Mouse (Mus musculus) hindbrain, embryonic 15.5 days (tissue): ENCODE data around the gene Rec8. TPM values are rescaled to one million over a fixed set of nuclear protein-coding genes. Genes with fewer than 3 reads are reported as not detected.

Source experiments
- ATAC-seq: fragments of 200-750 bp; cut with Nextera tagmentation; 2 replicates; pipeline ENCODE4 v1.8.0; 2017; ENCODE audit warnings: low read depth, moderate number of reproducible peaks, moderate TSS enrichment; ENCODE audit not compliant: low FRiP score
- H3K27ac ChIP-seq: fragments of 300-500 bp; sonication (generic); replicated peaks from 2 replicates; pipeline ENCODE4 v1.5.1; 2015; ENCODE audit warnings: mild to moderate bottlenecking, inconsistent platforms
- H3K27me3 ChIP-seq: fragments of 300-500 bp; sonication (generic); 2 replicates; pipeline ENCODE4 v1.6.1; 2015; ENCODE audit warnings: control low read depth, inconsistent platforms
- H3K36me3 ChIP-seq: fragments of 300-500 bp; sonication (generic); 2 replicates; pipeline ENCODE4 v1.6.1; 2015; ENCODE audit warnings: control low read depth, inconsistent platforms
- H3K4me1 ChIP-seq: fragments of 300-500 bp; sonication (generic); replicated peaks from 2 replicates; pipeline ENCODE4 v1.6.1; 2015; ENCODE audit warnings: control low read depth, inconsistent platforms
- H3K4me2 ChIP-seq: fragments of 300-500 bp; sonication (generic); 2 replicates; pipeline ENCODE4 v1.6.1; 2015; ENCODE audit warnings: moderate library complexity, mild to moderate bottlenecking, inconsistent platforms
- H3K4me3 ChIP-seq: fragments of 300-500 bp; sonication (generic); 2 replicates; pipeline ENCODE4 v1.5.1; 2015; ENCODE audit warnings: mild to moderate bottlenecking, inconsistent platforms
- H3K9ac ChIP-seq: fragments of 300-500 bp; sonication (generic); 2 replicates; pipeline ENCODE4 v1.6.1; 2015; ENCODE audit warnings: inconsistent platforms
- H3K9me3 ChIP-seq: fragments of 300-500 bp; sonication (generic); 2 replicates; pipeline ENCODE4 v1.6.1; 2016; ENCODE audit warnings: control low read depth, inconsistent platforms
- WGBS: fragments of 180-500 bp; shearing (Covaris S2); methylation state at CpG from one replicate; pipeline ENCODE4 v1.1.7; 2015; 5-methylcytosine and 5-hydroxymethylcytosine counted together
- polyA plus RNA-seq: library from polyadenylated mRNA; unstranded; fragments of >200 nt; fragmentation: Nextera tagmentation; extraction: Ambion mirVana; gene quantifications from 2 replicates; pipeline ENCODE4 v1.2.1, GENCODE M21; 2015

Gene Rec8
- polyA plus RNA-seq, 1 experiment from 2014 or later: 17.8 TPM

GRCm38 (mm10) chr14:55644261-55644888 is 26.5 kb downstream of the Rec8 start:
- Histone ChIP-seq H3K4me3 (peak overlapping the region; percentile 82), H3K4me2 (peak overlapping the region; percentile 81), H3K27me3 (no peaks in the 10 kb centered on the region), H3K9ac (peak overlapping the region; percentile 92), H3K27ac (0 out of 2 replicates have a peak overlapping the region, but pooled peaks have one; percentile 7), H3K36me3 (peaks cover 11% of the 10 kb centered on the region), H3K4me1 (peaks cover 28% of the 10 kb centered on the region), H3K9me3 (no peaks in the 10 kb centered on the region)
- 26% methylated on average over 17 of the region's 17 CpGs for WGBS
- ATAC-seq: no peak

DNA sequence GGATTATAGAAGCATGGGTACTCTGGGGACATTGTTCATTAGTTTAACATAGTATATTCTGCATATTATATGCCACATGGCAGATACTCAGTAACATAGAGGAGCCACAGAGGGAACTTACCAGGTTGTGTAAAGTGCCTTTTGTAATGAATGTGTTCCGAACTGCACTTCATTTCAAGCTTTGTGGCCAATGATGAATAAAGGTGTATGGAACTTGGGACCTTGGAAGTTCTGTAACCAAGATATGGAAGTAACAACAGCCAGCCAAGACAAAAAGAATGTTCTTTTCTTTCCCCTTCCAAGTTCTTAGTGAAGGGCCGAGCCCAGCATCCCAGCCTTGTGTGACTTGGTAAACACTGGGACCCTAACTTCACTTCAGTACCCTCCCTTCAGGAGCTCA is 32.0 kb downstream of the Rec8 start, which contains the start of gene Tssk4:
TSS of gene Tssk4 (plus strand) at position 301 of the 400 bp plus-strand sequence.
- H3K27ac ChIP-seq: no peak within 1 kb of the TSS
- H3K4me1 ChIP-seq: peaks cover 5% of the 10 kb centered on the region
- H3K36me3 ChIP-seq: no peaks in the 10 kb centered on the region
- no peak for ATAC-seq
- H3K9me3 ChIP-seq: no peaks in the 10 kb centered on the region
- no peak within 1 kb of the TSS for H3K4me3 ChIP-seq
- H3K4me2 ChIP-seq: no peak within 1 kb of the TSS
- no peaks in the 10 kb centered on the region for H3K27me3 ChIP-seq
- no peak within 1 kb of the TSS for H3K9ac ChIP-seq
- 96% methylated on average over 2 of the region's 2 CpGs for WGBS

- Histone ChIP-seq H3K4me3 (no peak overlapping the region), H3K9ac (no peak overlapping the region), H3K36me3 (no peaks in the 10 kb centered on the region), H3K27me3 (no peaks in the 10 kb centered on the region), H3K9me3 (no peaks in the 10 kb centered on the region), H3K27ac (no peak overlapping the region), H3K4me1 (no peaks in the 10 kb centered on the region), H3K4me2 (no peak overlapping the region)
- 90% methylated on average over 7 of the region's 7 CpGs for WGBS
- no peak for ATAC-seq
Measured at GRCm38 (mm10) chr14:55651528-55651927, 33.7 kb downstream of the Rec8 start.

GRCm38 (mm10) chr14:55656935-55657334 is 39.1 kb downstream of the Rec8 start:
- no peak overlapping the region for H3K4me3 ChIP-seq
- WGBS: 90% methylated on average over 3 of the region's 3 CpGs
- no peak overlapping the region for H3K27ac ChIP-seq
- peaks cover 20% of the 10 kb centered on the region for H3K36me3 ChIP-seq
- peaks cover 14% of the 10 kb centered on the region for H3K4me1 ChIP-seq
- H3K9me3 ChIP-seq: no peaks in the 10 kb centered on the region
- no peak overlapping the region for H3K4me2 ChIP-seq
- H3K9ac ChIP-seq: no peak overlapping the region
- H3K27me3 ChIP-seq: no peaks in the 10 kb centered on the region
- no peak for ATAC-seq

DNA sequence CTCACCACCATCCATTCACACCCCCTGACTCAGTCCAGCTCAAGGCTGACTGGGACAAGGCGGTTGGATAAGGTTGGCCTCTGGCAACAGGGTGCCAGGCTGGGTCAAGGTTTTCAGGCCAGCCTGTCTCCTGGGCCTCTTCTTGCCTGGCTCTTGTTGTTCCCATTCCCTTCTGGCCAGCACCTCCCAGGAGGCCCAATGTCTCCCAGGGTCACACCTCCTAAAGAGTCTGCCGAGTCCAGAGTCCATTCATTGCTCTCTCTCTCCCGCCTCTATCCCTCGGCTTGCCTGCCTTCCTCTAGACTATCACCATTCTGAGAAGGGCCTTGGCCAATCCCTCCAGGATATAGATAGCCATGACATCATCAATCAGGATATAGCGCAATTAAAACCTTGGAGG is 40.2 kb downstream of the Rec8 start:
- Histone ChIP-seq H3K9me3 (no peaks in the 10 kb centered on the region), H3K9ac (no peak overlapping the region), H3K27me3 (no peaks in the 10 kb centered on the region), H3K27ac (no peak overlapping the region), H3K4me1 (peaks cover 14% of the 10 kb centered on the region), H3K36me3 (peaks cover 28% of the 10 kb centered on the region), H3K4me3 (no peak overlapping the region), H3K4me2 (no peak overlapping the region)
- WGBS: 96% methylated on average over 5 of the region's 5 CpGs
- no peak for ATAC-seq

DNA sequence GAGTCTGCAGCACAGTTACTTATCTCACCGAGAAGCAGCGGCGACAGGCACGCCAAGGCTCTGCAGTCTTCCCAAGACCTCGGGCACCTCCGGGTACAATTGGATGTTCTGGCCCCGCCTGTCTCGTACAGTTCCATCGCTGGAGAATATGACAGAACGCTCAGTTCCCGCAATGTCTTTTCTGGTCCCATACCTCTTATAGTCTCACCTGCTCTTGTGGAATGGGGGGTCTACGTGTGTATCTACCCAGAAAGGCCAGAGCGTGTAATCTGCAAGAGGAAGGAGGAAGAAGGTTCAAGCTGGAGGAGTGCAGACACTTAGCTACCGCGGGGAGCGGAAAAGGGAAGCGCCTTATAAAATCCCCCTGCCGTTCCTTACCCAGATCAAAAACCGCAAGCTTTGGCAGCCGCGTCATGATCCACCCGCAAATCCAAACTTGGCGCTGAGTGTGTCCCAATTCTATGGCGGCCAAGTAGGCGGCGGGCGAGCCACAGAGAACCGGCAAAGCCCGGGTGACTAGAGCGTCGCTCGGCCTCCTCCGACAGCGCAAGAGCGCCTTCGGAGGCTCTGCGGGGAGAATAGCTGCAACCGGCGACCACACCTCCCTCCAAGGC is 42.2 kb downstream of the Rec8 start, which contains the start of gene Mdp1:
TSS of gene Mdp1 (minus strand) at position 549 of the 614 bp plus-strand sequence.
- peak within 1 kb of the TSS; percentile 75 for H3K4me3 ChIP-seq
- H3K9me3 ChIP-seq: no peaks in the 10 kb centered on the region
- under 1% methylated on average over 39 of the region's 39 CpGs for WGBS
- ATAC-seq: peak; percentile 96
- no peaks in the 10 kb centered on the region for H3K27me3 ChIP-seq
- H3K36me3 ChIP-seq: peaks cover 35% of the 10 kb centered on the region
- H3K4me2 ChIP-seq: peak within 1 kb of the TSS; percentile 58
- peak within 1 kb of the TSS; percentile 69 for H3K9ac ChIP-seq
- peak within 1 kb of the TSS; percentile 87 for H3K27ac ChIP-seq
- peaks cover 14% of the 10 kb centered on the region for H3K4me1 ChIP-seq

- H3K4me3 ChIP-seq: peak overlapping the region; percentile 75
- H3K4me1 ChIP-seq: peaks cover 14% of the 10 kb centered on the region
- H3K9me3 ChIP-seq: no peaks in the 10 kb centered on the region
- no peak; the same call in none of the 2 replicates for ATAC-seq
- no peak overlapping the region for H3K9ac ChIP-seq
- peaks cover 35% of the 10 kb centered on the region for H3K36me3 ChIP-seq
- H3K4me2 ChIP-seq: peak overlapping the region; percentile 58
- peak overlapping the region; percentile 87 for H3K27ac ChIP-seq
- WGBS: 35% methylated on average over 2 of the region's 2 CpGs
- no peaks in the 10 kb centered on the region for H3K27me3 ChIP-seq
Measured at GRCm38 (mm10) chr14:55660636-55661035, 42.8 kb downstream of the Rec8 start.

DNA sequence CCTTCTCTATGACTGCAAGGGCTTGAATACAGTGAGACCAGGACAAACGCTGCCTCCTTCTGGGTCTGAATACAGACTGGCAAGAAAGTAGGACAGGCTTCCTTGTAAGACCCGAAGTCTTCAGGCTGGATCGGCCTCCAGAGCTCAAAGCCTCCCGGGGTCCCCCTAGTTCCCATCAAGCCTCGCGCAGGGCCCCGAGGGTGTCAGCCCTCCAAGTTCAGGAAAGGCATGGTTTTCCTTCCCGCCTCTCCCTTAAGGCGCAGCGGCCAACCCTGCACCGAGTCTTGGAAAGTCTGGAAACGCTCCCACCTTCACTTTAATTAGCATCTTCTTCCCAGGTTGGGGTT is 53.6 kb downstream of the Rec8 start:
- Histone ChIP-seq H3K9me3 (no peaks in the 10 kb centered on the region), H3K4me1 (peaks cover 28% of the 10 kb centered on the region), H3K9ac (peak overlapping the region; percentile 67), H3K4me3 (peak overlapping the region; percentile 65), H3K27me3 (no peaks in the 10 kb centered on the region), H3K4me2 (peak overlapping the region; percentile 65), H3K36me3 (peaks cover 19% of the 10 kb centered on the region), H3K27ac (peak overlapping the region; percentile 93)
- under 1% methylated on average over 12 of the region's 12 CpGs for WGBS
- ATAC-seq: peak; percentile 63

- Histone ChIP-seq H3K9ac (peak within 1 kb of the TSS; percentile 67), H3K27me3 (no peaks in the 10 kb centered on the region), H3K4me3 (peak within 1 kb of the TSS; percentile 65), H3K9me3 (no peaks in the 10 kb centered on the region), H3K4me2 (peak within 1 kb of the TSS; percentile 65), H3K4me1 (peaks cover 28% of the 10 kb centered on the region), H3K36me3 (peaks cover 21% of the 10 kb centered on the region), H3K27ac (peak within 1 kb of the TSS; percentile 93)
- WGBS: under 1% methylated on average over 38 of the region's 38 CpGs
- peak; percentile 98 for ATAC-seq
Measured at GRCm38 (mm10) chr14:55671833-55672740, 54.2 kb downstream of the Rec8 start, which contains the start of the genes Gmpr2 and Nedd8. Gmpr2 (plus strand) TSS chr14:55671941. Nedd8 (minus strand) TSS chr14:55672124.

- peak overlapping the region; percentile 45 for H3K9ac ChIP-seq
- peak overlapping the region; percentile 65 for H3K4me2 ChIP-seq
- H3K4me1 ChIP-seq: peaks cover 28% of the 10 kb centered on the region
- WGBS: 88% methylated on average over 7 of the region's 7 CpGs
- H3K27me3 ChIP-seq: no peaks in the 10 kb centered on the region
- peak overlapping the region; percentile 65 for H3K4me3 ChIP-seq
- H3K27ac ChIP-seq: peak overlapping the region; percentile 93; the same call in 1 of the 2 replicates
- H3K36me3 ChIP-seq: peaks cover 27% of the 10 kb centered on the region
- no peaks in the 10 kb centered on the region for H3K9me3 ChIP-seq
- no peak for ATAC-seq
Measured at GRCm38 (mm10) chr14:55672741-55673060, 54.9 kb downstream of the Rec8 start.
